Mouse (Mus musculus) brain, embryonic 14.5 days (tissue): ENCODE measurements around the gene Fubp1.

Experiments used
- CTCF ChIP-seq: fragments of 200-500 bp; IDR thresholded peaks from 2 replicates; pipeline ENCODE4 v1.5.1; 2012; ENCODE audit warnings: inconsistent platforms, mild to moderate bottlenecking, moderate library complexity, borderline replicate concordance; ENCODE audit not compliant: insufficient read depth, insufficient read length; ENCODE audit errors: extremely low read depth
- POLR2A ChIP-seq: fragments of 200-500 bp; IDR thresholded peaks from 2 replicates; pipeline ENCODE4 v1.6.1; 2012; ENCODE audit warnings: mild to moderate bottlenecking, inconsistent platforms, borderline replicate concordance; ENCODE audit not compliant: poor library complexity, insufficient read depth, insufficient read length, severe bottlenecking; ENCODE audit errors: extremely low read depth

GRCm38 (mm10) chr3:152265351-152266035 lies 55.3 kb downstream of the Fubp1 start:
- TF ChIP-seq POLR2A (no peak), CTCF (no peak)
